ENCODE assay signal across 10 mouse cellular contexts in the genomic region with DNA sequence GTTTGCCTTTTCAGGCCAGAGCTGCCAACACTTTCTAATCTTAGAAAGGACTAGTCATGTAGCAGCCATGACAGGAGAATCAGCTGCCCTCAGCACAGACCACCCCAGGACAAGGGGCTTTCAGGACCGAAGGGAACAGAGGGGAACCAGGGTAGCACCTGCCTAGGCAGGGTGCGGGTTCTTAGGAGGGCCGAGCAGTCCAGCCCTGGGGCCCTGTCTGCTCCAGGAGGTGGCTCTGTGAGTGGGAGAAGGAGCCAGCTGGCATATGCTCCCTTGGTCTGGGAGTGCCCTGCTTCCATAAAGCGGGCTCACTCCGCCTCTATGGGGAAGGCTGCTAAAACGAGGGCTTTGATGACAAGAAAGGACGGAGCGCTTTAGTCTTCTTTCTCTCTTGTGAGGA. TPM values are rescaled to one million over a fixed set of nuclear protein-coding genes. Genes with fewer than 3 reads are reported as not detected.
A peak's percentile ranks its signal among the peaks of the same experiment; 100 is the strongest.
DNase-seq lines count a peak whose midpoint lies in the region; ATAC-seq and TF ChIP-seq lines count a peak whose summit lies in the region.
"Had no signal": no experiment of that assay in that cellular context is flagged by ENCODE, and none has a peak within 500 bp of the region (broad histone marks: within the 10 kb centered on the region; RNA-seq: fewer than 3 reads in every experiment).

No protein-coding gene starts in this region.

- no peak for TF ChIP-seq POLR2A in lung, adult 2 months (IDR thresholded peaks at IDR 0.05; ENCODE audit: borderline replicate concordance, extremely low read depth, low read depth, low read length)

- DNase-seq in lung, postnatal 0 days (ENCODE audit: low spot score): no peak
- no peak for DNase-seq in lung, adult 2 months
- peak; percentile 72 to 79 for DNase-seq in cerebellum, postnatal 10 days
- no peak for DNase-seq in forebrain, postnatal 0 days
- DNase-seq in midbrain, embryonic 14.5 days: no peak
- no peak for DNase-seq in kidney, adult 11 months
- DNase-seq: kidney, adult 2 months had no signal

- TF ChIP-seq EP300 in lung, postnatal 0 days (IDR thresholded peaks at IDR 0.05): no peak

- no peak overlapping the region for H3K9ac ChIP-seq in lung, postnatal 0 days (replicated peaks; ENCODE audit: low read depth)
- no peak overlapping the region for H3K9ac ChIP-seq in forebrain, postnatal 0 days
- no peak overlapping the region for H3K9ac ChIP-seq in midbrain, embryonic 14.5 days (replicated peaks; ENCODE audit: low read length)
- H3K9ac ChIP-seq: embryonic facial prominence, embryonic 12.5 days had no signal

- WGBS in lung, postnatal 0 days: 60% methylated on average over 8 of the region's 8 CpGs
- 57% methylated on average over 8 of the region's 8 CpGs for WGBS in lung, adult 2 months
- WGBS in forebrain, postnatal 0 days: 41% methylated on average over 8 of the region's 8 CpGs
- 58% methylated on average over 8 of the region's 8 CpGs for WGBS in midbrain, embryonic 14.5 days

- no peak for ATAC-seq in lung, postnatal 0 days
- ATAC-seq in forebrain, postnatal 0 days: peak; percentile 67
- no peak for ATAC-seq in midbrain, embryonic 14.5 days (ENCODE audit: low FRiP score, low TSS enrichment)
- ATAC-seq in erythroid progenitor cell, adult 5-6 weeks (replicated peaks; ENCODE audit: low FRiP score, poor library complexity, severe bottlenecking): no peak

- H3K4me2 ChIP-seq in lung, postnatal 0 days (replicated peaks; ENCODE audit: low read depth, low read length): no peak overlapping the region
- H3K4me2 ChIP-seq in forebrain, postnatal 0 days (ENCODE audit: low read depth): no peak overlapping the region
- no peak overlapping the region for H3K4me2 ChIP-seq in midbrain, embryonic 14.5 days (ENCODE audit: low read length)
- H3K4me2 ChIP-seq: embryonic facial prominence, embryonic 12.5 days had no signal

- H3K4me3 ChIP-seq in lung, postnatal 0 days (ENCODE audit: low read depth, low read length): no peak overlapping the region
- H3K4me3 ChIP-seq in lung, adult 2 months (replicated peaks; ENCODE audit: extremely low read depth, low read depth, low read length): no peak overlapping the region
- H3K4me3 ChIP-seq in forebrain, postnatal 0 days (ENCODE audit: low read depth, low read length): no peak overlapping the region
- H3K4me3 ChIP-seq in midbrain, embryonic 14.5 days (replicated peaks; ENCODE audit: low read depth, low read length): no peak overlapping the region
- H3K4me3 ChIP-seq: embryonic facial prominence, embryonic 12.5 days had no signal

- no peaks in the 10 kb centered on the region for H3K27me3 ChIP-seq in lung, postnatal 0 days (replicated peaks; ENCODE audit: insufficient read depth, low read length)
- no peaks in the 10 kb centered on the region for H3K27me3 ChIP-seq in forebrain, postnatal 0 days (ENCODE audit: insufficient read depth, low read length)
- no peaks in the 10 kb centered on the region for H3K27me3 ChIP-seq in midbrain, embryonic 14.5 days (ENCODE audit: control insufficient read depth, insufficient read depth, low read length)
- H3K27me3 ChIP-seq: embryonic facial prominence, embryonic 12.5 days; megakaryocyte, embryonic 14.5 days had no signal

- H3K27ac ChIP-seq in lung, postnatal 0 days (ENCODE audit: low read length): 0 out of 2 replicates have a peak overlapping the region, but pooled peaks have one; percentile 26
- no peak overlapping the region for H3K27ac ChIP-seq in forebrain, postnatal 0 days (ENCODE audit: low read depth, low read length)
- peak overlapping the region; percentile 63 for H3K27ac ChIP-seq in midbrain, embryonic 14.5 days (replicated peaks; ENCODE audit: low read depth, low read length)
- H3K27ac ChIP-seq: embryonic facial prominence, embryonic 12.5 days had no signal

- 0 out of 2 replicates have a peak, but pooled peaks cover 4% of the 10 kb centered on the region for H3K36me3 ChIP-seq in lung, postnatal 0 days (ENCODE audit: insufficient read depth, low read length)
- peaks cover 41% of the 10 kb centered on the region for H3K36me3 ChIP-seq in forebrain, postnatal 0 days (ENCODE audit: insufficient read depth)
- H3K36me3 ChIP-seq in midbrain, embryonic 14.5 days (ENCODE audit: control insufficient read depth, insufficient read depth, low read length): peaks cover 31% of the 10 kb centered on the region

- peaks cover 5% of the 10 kb centered on the region; the same call in 1 of the 2 replicates for H3K4me1 ChIP-seq in lung, postnatal 0 days (ENCODE audit: insufficient read depth, low read depth, low read length)
- no peaks in the 10 kb centered on the region; the same call in 1 of the 2 replicates for H3K4me1 ChIP-seq in lung, adult 2 months (ENCODE audit: control insufficient read depth, insufficient read depth, low read length)
- no peaks in the 10 kb centered on the region for H3K4me1 ChIP-seq in forebrain, postnatal 0 days (ENCODE audit: insufficient read depth)
- H3K4me1 ChIP-seq in midbrain, embryonic 14.5 days (ENCODE audit: control insufficient read depth, insufficient read depth, low read length): no peaks in the 10 kb centered on the region

- H3K9me3 ChIP-seq in lung, postnatal 0 days (ENCODE audit: low read length): no peaks in the 10 kb centered on the region
- H3K9me3 ChIP-seq in forebrain, postnatal 0 days (ENCODE audit: low read length): no peaks in the 10 kb centered on the region
- H3K9me3 ChIP-seq in midbrain, embryonic 14.5 days (ENCODE audit: control insufficient read depth, low read length): no peaks in the 10 kb centered on the region
- H3K9me3 ChIP-seq: embryonic facial prominence, embryonic 12.5 days; megakaryocyte, embryonic 14.5 days had no signal

- no peak for TF ChIP-seq CTCF in lung, postnatal 0 days (IDR thresholded peaks at IDR 0.05)
- no peak for TF ChIP-seq CTCF in lung, adult 2 months (IDR thresholded peaks at IDR 0.05; ENCODE audit: insufficient read depth, low read length)
- no peak for TF ChIP-seq CTCF in forebrain, postnatal 0 days (IDR thresholded peaks at IDR 0.05; ENCODE audit: low read depth)

RNA-seq across cellular contexts. Expression of a gene that starts 10.9 kb away (rescaled TPM):
- 61.7 and 70.1 TPM in 2 replicates for polyA plus RNA-seq in lung, postnatal 0 days (2015; fragmentation: Nextera tagmentation; extraction: Ambion mirVana)
- polyA plus RNA-seq in lung, adult 2 months (2012; rRNA removed): 206 and 236 TPM in 2 replicates
- total RNA-seq in forebrain, postnatal 0 days (2014; rRNA removed): 56.2 and 70.7 TPM in 2 replicates
- 28.9 and 32.8 TPM in 2 replicates for polyA plus RNA-seq in forebrain, postnatal 0 days (2015; fragmentation: Nextera tagmentation; extraction: Ambion mirVana)
- polyA plus RNA-seq in midbrain, embryonic 14.5 days (2014; fragmentation: Nextera tagmentation; extraction: Ambion mirVana): 34.5 and 35.2 TPM in 2 replicates
- 6.3 and 10.8 TPM in 2 replicates for total RNA-seq in erythroid progenitor cell, adult 5-6 weeks (2015; ENCODE audit: low replicate concordance)
- 10.7 and 34.9 TPM in 2 replicates for total RNA-seq in erythroid progenitor cell, adult 5-6 weeks (2017; ENCODE audit: low replicate concordance)

Comparison
In these comparisons a context has a peak if more than half of its experiments do, and no peak if none do; other contexts are left out.
1. DNase-seq: peak in cerebellum, postnatal 10 days (2 of 2); none in lung, postnatal 0 days (single experiment), lung, adult 2 months (single experiment), forebrain, postnatal 0 days (single experiment), midbrain, embryonic 14.5 days (single experiment) and kidney, adult 11 months (single experiment).